Mouse (Mus musculus) kidney, embryonic 16.5 days (tissue): ENCODE results near the gene Map3k5. TPM values are rescaled to one million over a fixed set of nuclear protein-coding genes. Genes with fewer than 3 reads are reported as not detected.

Experiments used
- ATAC-seq: fragments of 200-750 bp; cut with Nextera tagmentation; 2 replicates; pipeline ENCODE4 v1.8.0; 2017; ENCODE audit warnings: moderate TSS enrichment; ENCODE audit not compliant: low FRiP score, low TSS enrichment
- H3K27ac ChIP-seq: fragments of 300-500 bp; sonication (generic); 2 replicates; pipeline ENCODE4 v1.5.1; 2014; ENCODE audit warnings: low read length
- H3K27me3 ChIP-seq: fragments of 300-500 bp; sonication (generic); 2 replicates; pipeline ENCODE4 v1.6.1; 2014; ENCODE audit warnings: low read length, control low read depth, mixed read lengths; ENCODE audit not compliant: insufficient read depth
- H3K36me3 ChIP-seq: fragments of 300-500 bp; sonication (generic); 2 replicates; pipeline ENCODE4 v1.6.1; 2014; ENCODE audit warnings: low read length, control low read depth, mixed read lengths; ENCODE audit not compliant: insufficient read depth
- H3K4me1 ChIP-seq: fragments of 300-500 bp; sonication (generic); 2 replicates; pipeline ENCODE4 v1.6.1; 2014; ENCODE audit warnings: low read length, control low read depth, mixed read lengths; ENCODE audit not compliant: insufficient read depth
- H3K4me2 ChIP-seq: fragments of 300-500 bp; sonication (generic); replicated peaks from 2 replicates; pipeline ENCODE4 v1.6.1; 2014; ENCODE audit warnings: low read depth, low read length
- H3K4me3 ChIP-seq: fragments of 300-500 bp; sonication (generic); 2 replicates; pipeline ENCODE4 v1.5.1; 2014; ENCODE audit warnings: mild to moderate bottlenecking, low read length
- H3K9ac ChIP-seq: fragments of 300-500 bp; sonication (generic); replicated peaks from 2 replicates; pipeline ENCODE4 v1.6.1; 2014; ENCODE audit warnings: low read length
- H3K9me3 ChIP-seq: fragments of 300-500 bp; sonication (generic); 2 replicates; pipeline ENCODE4 v1.6.1; 2016; ENCODE audit warnings: low read length, control low read depth
- WGBS: fragments of 180-500 bp; shearing (Covaris S2); extraction: QIAGEN DNeasy Blood & Tissue Kit; methylation state at CpG from one replicate; pipeline ENCODE4 v1.1.7; 2014; 5-methylcytosine and 5-hydroxymethylcytosine counted together
- polyA plus RNA-seq: library from polyadenylated mRNA; unstranded; fragments of >200 nt; fragmentation: Nextera tagmentation; extraction: Ambion mirVana; gene quantifications from 2 replicates; pipeline ENCODE4 v1.2.1, GENCODE M21; 2015

The Map3k5 gene
- polyA plus RNA-seq, 1 experiment from 2014 or later, result 2.4 TPM

- no peak for ATAC-seq
- no peak overlapping the region for H3K4me2 ChIP-seq
- H3K27ac ChIP-seq, result no peak overlapping the region
- H3K36me3 ChIP-seq, result no peaks in the 10 kb centered on the region
- 97% methylated on average over 6 of the region's 6 CpGs for WGBS
- H3K27me3 ChIP-seq, result no peaks in the 10 kb centered on the region
- no peak overlapping the region for H3K9ac ChIP-seq
- no peaks in the 10 kb centered on the region for H3K4me1 ChIP-seq
- H3K9me3 ChIP-seq, result peaks cover 5% of the 10 kb centered on the region; the same call in 1 of the 2 replicates
- no peak overlapping the region for H3K4me3 ChIP-seq
Measured at GRCm38 (mm10) chr10:20009310-20009709, 75.0 kb downstream of the Map3k5 start.

GRCm38 (mm10) chr10:20010018-20010417 lies 75.7 kb downstream of the Map3k5 start:
- no peaks in the 10 kb centered on the region for H3K36me3 ChIP-seq
- H3K4me2 ChIP-seq, result no peak overlapping the region
- H3K4me1 ChIP-seq, result no peaks in the 10 kb centered on the region
- H3K9ac ChIP-seq, result no peak overlapping the region
- no peak for ATAC-seq
- no peaks in the 10 kb centered on the region for H3K27me3 ChIP-seq
- WGBS, result 97% methylated on average over 3 of the region's 3 CpGs
- H3K4me3 ChIP-seq, result no peak overlapping the region
- H3K27ac ChIP-seq, result no peak overlapping the region
- peaks cover 5% of the 10 kb centered on the region; the same call in 1 of the 2 replicates for H3K9me3 ChIP-seq

DNA sequence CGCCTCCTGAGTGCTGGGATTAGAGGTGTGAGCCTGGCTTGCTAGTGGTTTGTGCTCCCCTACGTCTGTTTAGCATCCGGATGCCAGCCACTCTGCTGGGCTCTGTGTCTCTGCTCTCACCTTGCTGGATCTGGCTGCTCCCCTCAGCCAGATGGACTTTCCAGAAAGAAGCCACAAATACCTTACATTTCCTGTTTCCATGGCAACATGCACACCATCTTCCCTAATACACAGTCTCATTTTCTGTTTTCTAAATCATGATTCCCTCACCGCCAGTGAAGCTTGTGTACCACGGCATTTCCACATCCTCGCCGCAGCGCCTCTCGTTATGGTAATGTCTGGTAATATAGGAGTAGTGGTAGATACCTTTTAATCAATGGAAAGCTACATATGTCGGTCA lies 84.1 kb downstream of the Map3k5 start:
- Histone ChIP-seq H3K9ac (no peak overlapping the region), H3K4me2 (no peak overlapping the region), H3K4me1 (peaks cover 13% of the 10 kb centered on the region), H3K9me3 (peaks cover 11% of the 10 kb centered on the region), H3K4me3 (no peak overlapping the region), H3K36me3 (peaks cover 15% of the 10 kb centered on the region; the same call in 1 of the 2 replicates), H3K27ac (no peak overlapping the region), H3K27me3 (no peaks in the 10 kb centered on the region)
- no peak for ATAC-seq
- 96% methylated on average over 10 of the region's 10 CpGs for WGBS

DNA sequence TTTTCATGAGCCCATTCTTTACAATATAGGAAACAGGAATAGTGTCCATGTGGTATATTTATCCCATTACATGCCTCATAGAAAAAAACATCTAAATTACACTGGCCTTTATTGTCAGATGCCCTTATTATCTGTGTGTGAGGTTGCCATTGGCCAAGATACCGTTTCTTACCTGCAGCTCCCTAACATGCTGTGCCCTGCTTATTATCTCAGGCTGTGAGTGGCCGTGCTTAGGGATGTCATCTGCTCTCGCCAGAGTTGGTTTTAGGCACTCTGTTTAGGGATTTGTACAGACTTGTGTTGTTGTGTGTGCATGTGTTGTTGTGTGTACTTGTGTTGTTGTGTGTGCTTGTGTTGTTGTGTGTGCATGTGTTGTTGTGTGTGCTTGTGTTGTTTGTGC lies 84.5 kb downstream of the Map3k5 start:
- Histone ChIP-seq H3K9me3 (peaks cover 11% of the 10 kb centered on the region), H3K9ac (no peak overlapping the region), H3K4me2 (no peak overlapping the region), H3K4me1 (peaks cover 15% of the 10 kb centered on the region), H3K27me3 (no peaks in the 10 kb centered on the region), H3K36me3 (peaks cover 15% of the 10 kb centered on the region; the same call in 1 of the 2 replicates), H3K27ac (no peak overlapping the region), H3K4me3 (no peak overlapping the region)
- no peak for ATAC-seq
- WGBS, result 97% methylated on average over 3 of the region's 3 CpGs

- Histone ChIP-seq H3K4me2 (no peak overlapping the region), H3K4me3 (no peak overlapping the region), H3K9ac (no peak overlapping the region), H3K27me3 (no peaks in the 10 kb centered on the region), H3K9me3 (peaks cover 11% of the 10 kb centered on the region), H3K4me1 (peaks cover 19% of the 10 kb centered on the region), H3K36me3 (peaks cover 15% of the 10 kb centered on the region; the same call in 1 of the 2 replicates), H3K27ac (no peak overlapping the region)
- no peak for ATAC-seq
- 49% methylated on average over 6 of the region's 6 CpGs for whole genome bisulfite sequencing
Measured at GRCm38 (mm10) chr10:20021256-20021655, 87.0 kb downstream of the Map3k5 start.

GRCm38 (mm10) chr10:20021670-20022468 lies 87.6 kb downstream of the Map3k5 start:
- ATAC-seq, result peak; percentile 56; the same call in 1 of the 2 replicates
- Histone ChIP-seq H3K4me2 (no peak overlapping the region), H3K36me3 (peaks cover 15% of the 10 kb centered on the region; the same call in 1 of the 2 replicates), H3K27ac (no peak overlapping the region), H3K4me3 (no peak overlapping the region), H3K27me3 (no peaks in the 10 kb centered on the region), H3K9me3 (peaks cover 11% of the 10 kb centered on the region), H3K9ac (no peak overlapping the region), H3K4me1 (peaks cover 19% of the 10 kb centered on the region)
- WGBS, result 69% methylated on average over 15 of the region's 15 CpGs

GRCm38 (mm10) chr10:20022608-20023340 lies 88.5 kb downstream of the Map3k5 start:
- Histone ChIP-seq H3K4me2 (no peak overlapping the region), H3K4me1 (peaks cover 19% of the 10 kb centered on the region), H3K9ac (no peak overlapping the region), H3K4me3 (no peak overlapping the region), H3K27me3 (no peaks in the 10 kb centered on the region), H3K9me3 (peaks cover 8% of the 10 kb centered on the region), H3K36me3 (peaks cover 13% of the 10 kb centered on the region; the same call in 1 of the 2 replicates), H3K27ac (peak overlapping the region; percentile 61; the same call in 1 of the 2 replicates)
- WGBS, result 47% methylated on average over 10 of the region's 10 CpGs
- peak; percentile 49 for ATAC-seq

- Histone ChIP-seq H3K4me3 (no peak overlapping the region), H3K27ac (peak overlapping the region; percentile 63; the same call in 1 of the 2 replicates), H3K4me2 (no peak overlapping the region), H3K9ac (no peak overlapping the region), H3K27me3 (no peaks in the 10 kb centered on the region), H3K4me1 (peaks cover 19% of the 10 kb centered on the region), H3K36me3 (peaks cover 5% of the 10 kb centered on the region; the same call in 1 of the 2 replicates), H3K9me3 (peaks cover under 1% of the 10 kb centered on the region)
- 57% methylated on average over 10 of the region's 10 CpGs for WGBS
- ATAC-seq, result no peak
Measured at GRCm38 (mm10) chr10:20023524-20023923, 89.3 kb downstream of the Map3k5 start.

GRCm38 (mm10) chr10:20024891-20025290 lies 90.6 kb downstream of the Map3k5 start:
- Histone ChIP-seq H3K4me1 (peaks cover 19% of the 10 kb centered on the region), H3K9me3 (no peaks in the 10 kb centered on the region), H3K9ac (no peak overlapping the region), H3K4me3 (no peak overlapping the region), H3K4me2 (no peak overlapping the region), H3K27me3 (no peaks in the 10 kb centered on the region), H3K36me3 (0 out of 2 replicates have a peak, but pooled peaks cover 4% of the 10 kb centered on the region), H3K27ac (no peak overlapping the region)
- ATAC-seq, result no peak
- 91% methylated on average over 10 of the region's 10 CpGs for WGBS
